Mouse (Mus musculus) neural tube, embryonic 14.5 days (tissue): ENCODE data around the gene Sbf1. TPM values are rescaled to one million over a fixed set of nuclear protein-coding genes. Genes with fewer than 3 reads are reported as not detected.

Source experiments
- ATAC-seq: fragments of 200-750 bp; cut with Nextera tagmentation; 2 replicates; pipeline ENCODE4 v1.8.0; 2017; ENCODE audit warnings: low read depth, mild to moderate bottlenecking, moderate TSS enrichment, moderate library complexity
- H3K27ac ChIP-seq: fragments of 300-500 bp; sonication (generic); 2 replicates; pipeline ENCODE4 v1.5.1; 2014; ENCODE audit warnings: low read depth, mild to moderate bottlenecking, control low read depth, low read length, moderate library complexity, mixed read lengths
- H3K27me3 ChIP-seq: fragments of 300-500 bp; sonication (generic); 2 replicates; pipeline ENCODE4 v1.6.1; 2014; ENCODE audit warnings: low read length; ENCODE audit not compliant: control insufficient read depth, insufficient read depth
- H3K36me3 ChIP-seq: fragments of 300-500 bp; sonication (generic); 2 replicates; pipeline ENCODE4 v1.6.1; 2014; ENCODE audit warnings: low read length, mixed read lengths; ENCODE audit not compliant: control insufficient read depth, insufficient read depth
- H3K4me1 ChIP-seq: fragments of 300-500 bp; sonication (generic); 2 replicates; pipeline ENCODE4 v1.6.1; 2014; ENCODE audit warnings: low read length; ENCODE audit not compliant: control insufficient read depth, insufficient read depth
- H3K4me2 ChIP-seq: fragments of 300-500 bp; sonication (generic); 2 replicates; pipeline ENCODE4 v1.6.1; 2014; ENCODE audit warnings: mild to moderate bottlenecking, low read depth, low read length, control low read depth
- H3K4me3 ChIP-seq: fragments of 300-500 bp; sonication (generic); 2 replicates; pipeline ENCODE4 v1.5.1; 2014; ENCODE audit warnings: low read depth, low read length, control low read depth, mixed read lengths
- H3K9ac ChIP-seq: fragments of 300-500 bp; sonication (generic); replicated peaks from 2 replicates; pipeline ENCODE4 v1.6.1; 2014; ENCODE audit warnings: low read depth, mild to moderate bottlenecking, control low read depth, low read length, mixed read lengths
- H3K9me3 ChIP-seq: fragments of 300-500 bp; sonication (generic); 2 replicates; pipeline ENCODE4 v1.6.1; 2016; ENCODE audit warnings: low read length; ENCODE audit not compliant: control insufficient read depth
- WGBS: fragments of 180-500 bp; shearing (Covaris S2); extraction: QIAGEN DNeasy Blood & Tissue Kit; methylation state at CpG from one replicate; pipeline ENCODE4 v1.1.7; 2014; 5-methylcytosine and 5-hydroxymethylcytosine counted together
- polyA plus RNA-seq: library from polyadenylated mRNA; unstranded; fragments of >200 nt; fragmentation: Nextera tagmentation; extraction: Ambion mirVana; gene quantifications from 2 replicates; pipeline ENCODE4 v1.2.1, GENCODE M21; 2014

Gene Sbf1
- polyA plus RNA-seq, 1 experiment from 2014 or later = 122 TPM

DNA sequence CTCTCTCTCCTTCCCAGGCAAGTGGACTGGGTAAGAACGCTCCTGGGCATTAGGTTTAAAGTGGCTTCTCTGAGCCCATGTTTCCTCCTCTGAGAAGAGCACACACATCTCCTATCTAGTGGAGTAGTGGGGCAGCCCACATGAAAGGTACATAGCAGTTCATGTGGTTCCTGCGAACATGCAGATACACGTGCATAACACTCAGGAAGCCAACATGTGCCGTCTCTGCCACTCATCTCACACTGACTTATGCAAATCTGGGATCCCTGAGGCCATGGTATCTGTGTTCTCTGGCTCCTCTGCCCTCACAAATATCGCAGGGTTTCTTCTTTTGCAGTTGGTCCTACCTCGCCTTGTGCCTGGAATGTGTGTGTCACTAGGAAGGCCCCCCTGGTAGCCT is 32.6 kb downstream of the Sbf1 start:
- Histone ChIP-seq H3K9me3 (no peaks in the 10 kb centered on the region), H3K4me1 (no peaks in the 10 kb centered on the region), H3K9ac (no peak overlapping the region), H3K27me3 (no peaks in the 10 kb centered on the region), H3K27ac (no peak overlapping the region), H3K4me3 (no peak overlapping the region), H3K4me2 (no peak overlapping the region), H3K36me3 (peaks cover 74% of the 10 kb centered on the region)
- WGBS = 81% methylated on average over 6 of the region's 6 CpGs
- ATAC-seq = no peak

DNA sequence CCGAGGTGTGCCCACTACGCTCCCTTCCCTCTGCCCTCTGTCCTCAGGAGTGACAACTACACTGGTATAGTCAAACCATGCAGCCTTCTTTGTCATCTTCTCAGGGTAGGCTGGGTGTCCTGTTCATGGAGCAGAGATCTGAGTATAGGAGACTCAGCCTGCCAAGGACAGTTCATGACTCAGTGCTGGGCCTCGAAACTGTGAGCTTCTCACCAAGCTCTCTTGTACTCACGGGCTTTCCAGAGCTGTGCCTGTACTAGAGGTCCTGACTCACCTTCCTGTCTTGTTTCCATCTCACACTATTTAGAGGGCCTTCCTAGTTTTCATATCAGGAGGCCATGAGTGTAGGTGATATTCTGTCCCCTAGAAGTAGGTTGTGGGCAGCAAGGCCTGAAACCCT is 37.7 kb downstream of the Sbf1 start:
- Histone ChIP-seq H3K27ac (no peak overlapping the region), H3K4me1 (no peaks in the 10 kb centered on the region), H3K27me3 (no peaks in the 10 kb centered on the region), H3K9me3 (no peaks in the 10 kb centered on the region), H3K36me3 (peaks cover 76% of the 10 kb centered on the region), H3K4me2 (no peak overlapping the region), H3K9ac (no peak overlapping the region), H3K4me3 (no peak overlapping the region)
- no peak for ATAC-seq
- WGBS = 98% methylated on average over 4 of the region's 4 CpGs

DNA sequence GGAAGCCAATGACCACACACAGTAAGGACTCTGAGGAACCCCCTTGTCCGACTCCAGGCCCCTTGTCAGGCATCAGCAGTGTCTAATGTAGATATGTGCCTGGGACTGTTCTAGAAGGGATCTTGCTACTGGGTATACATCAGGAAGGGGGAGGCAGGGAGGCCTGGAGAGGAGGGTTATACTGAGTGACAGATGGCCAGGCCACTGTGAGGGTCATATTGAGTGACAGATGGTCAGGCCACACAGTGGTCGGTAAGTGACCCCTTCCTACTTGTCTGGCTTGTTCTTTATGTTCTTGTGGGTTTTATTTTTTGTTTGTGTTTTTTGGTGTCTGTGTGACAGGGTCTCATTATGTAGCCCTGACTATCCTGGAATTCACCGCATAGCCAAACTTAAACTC is 39.6 kb downstream of the Sbf1 start:
- 71% methylated on average over 3 of the region's 3 CpGs for WGBS
- H3K27ac ChIP-seq = no peak overlapping the region
- peaks cover 63% of the 10 kb centered on the region for H3K36me3 ChIP-seq
- H3K27me3 ChIP-seq = no peaks in the 10 kb centered on the region
- H3K9ac ChIP-seq = no peak overlapping the region
- H3K4me1 ChIP-seq = no peaks in the 10 kb centered on the region
- ATAC-seq = no peak
- H3K4me3 ChIP-seq = no peak overlapping the region
- H3K4me2 ChIP-seq = no peak overlapping the region
- H3K9me3 ChIP-seq = no peaks in the 10 kb centered on the region

DNA sequence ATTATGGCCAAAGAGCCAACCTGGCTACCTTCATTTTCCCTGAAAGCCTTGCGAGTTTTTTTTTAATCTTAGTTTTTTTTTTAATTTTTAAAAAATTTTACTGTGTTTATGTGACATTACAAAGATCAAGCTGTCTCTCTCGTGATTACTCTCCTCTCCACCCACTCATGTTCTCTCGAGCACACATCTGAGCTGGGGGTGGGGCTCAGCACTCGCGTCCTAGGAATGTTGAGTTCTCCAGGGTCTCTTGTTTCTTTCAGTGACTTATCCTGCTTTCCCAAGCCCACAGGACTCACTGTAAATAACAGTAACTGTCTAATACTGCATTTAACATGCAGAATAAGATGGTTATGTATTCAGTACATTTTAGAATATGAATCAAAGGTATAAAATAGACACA is 50.6 kb downstream of the Sbf1 start:
- Histone ChIP-seq H3K4me2 (no peak overlapping the region), H3K4me1 (no peaks in the 10 kb centered on the region), H3K27ac (no peak overlapping the region), H3K4me3 (no peak overlapping the region), H3K36me3 (peaks cover 51% of the 10 kb centered on the region), H3K9me3 (no peaks in the 10 kb centered on the region), H3K9ac (no peak overlapping the region), H3K27me3 (no peaks in the 10 kb centered on the region)
- no peak for ATAC-seq
- WGBS = 83% methylated on average over 5 of the region's 5 CpGs

DNA sequence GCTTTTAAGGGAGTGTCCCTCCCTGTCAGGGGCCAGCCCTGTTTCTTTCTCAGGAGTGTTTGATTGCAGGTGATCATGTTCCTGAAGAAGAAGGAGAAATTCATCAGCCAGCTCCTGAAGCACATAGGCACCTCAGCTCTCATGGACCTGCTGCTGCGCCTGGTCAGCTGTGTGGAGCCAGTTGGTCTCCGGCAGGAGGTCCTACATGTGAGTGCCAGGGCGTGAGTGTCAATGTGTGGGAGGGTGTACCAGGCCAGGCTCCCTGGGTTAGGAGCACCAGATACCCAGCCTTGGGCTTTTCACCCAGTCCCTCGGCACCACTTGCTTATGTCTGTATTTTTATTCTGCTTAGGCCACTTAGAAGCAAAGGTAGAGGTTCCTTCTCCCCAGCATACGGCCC is 56.1 kb downstream of the Sbf1 start:
- H3K27me3 ChIP-seq = no peaks in the 10 kb centered on the region
- H3K9ac ChIP-seq = no peak overlapping the region
- H3K27ac ChIP-seq = no peak overlapping the region
- peaks cover 42% of the 10 kb centered on the region for H3K36me3 ChIP-seq
- ATAC-seq = no peak
- WGBS = 98% methylated on average over 5 of the region's 5 CpGs
- H3K4me2 ChIP-seq = no peak overlapping the region
- no peak overlapping the region for H3K4me3 ChIP-seq
- H3K4me1 ChIP-seq = no peaks in the 10 kb centered on the region
- no peaks in the 10 kb centered on the region for H3K9me3 ChIP-seq

DNA sequence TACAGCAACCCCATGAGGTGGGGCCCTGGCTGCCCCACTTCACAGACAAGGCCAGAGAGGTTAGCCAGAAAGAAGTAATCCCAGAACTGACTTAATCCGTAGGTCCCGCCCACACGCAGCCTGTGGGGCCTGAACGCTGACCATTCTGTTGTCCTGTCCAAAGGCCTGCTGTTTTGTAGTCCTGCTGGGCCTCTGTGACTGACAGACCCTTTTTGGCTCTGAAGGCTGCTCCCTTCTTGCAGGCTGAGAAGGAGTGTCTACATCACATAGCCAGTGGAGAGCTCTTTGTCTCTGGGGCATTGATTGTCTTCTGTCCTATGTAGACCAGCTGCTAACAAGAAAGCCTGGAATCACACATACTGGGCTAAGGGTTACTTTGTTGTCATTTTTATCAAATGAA is 59.8 kb downstream of the Sbf1 start:
- no peaks in the 10 kb centered on the region for H3K9me3 ChIP-seq
- no peak overlapping the region for H3K27ac ChIP-seq
- ATAC-seq = no peak
- H3K27me3 ChIP-seq = no peaks in the 10 kb centered on the region
- H3K9ac ChIP-seq = no peak overlapping the region
- H3K4me3 ChIP-seq = no peak overlapping the region
- whole genome bisulfite sequencing = 49% methylated on average over 4 of the region's 4 CpGs
- H3K36me3 ChIP-seq = peaks cover 44% of the 10 kb centered on the region
- no peak overlapping the region for H3K4me2 ChIP-seq
- H3K4me1 ChIP-seq = no peaks in the 10 kb centered on the region

DNA sequence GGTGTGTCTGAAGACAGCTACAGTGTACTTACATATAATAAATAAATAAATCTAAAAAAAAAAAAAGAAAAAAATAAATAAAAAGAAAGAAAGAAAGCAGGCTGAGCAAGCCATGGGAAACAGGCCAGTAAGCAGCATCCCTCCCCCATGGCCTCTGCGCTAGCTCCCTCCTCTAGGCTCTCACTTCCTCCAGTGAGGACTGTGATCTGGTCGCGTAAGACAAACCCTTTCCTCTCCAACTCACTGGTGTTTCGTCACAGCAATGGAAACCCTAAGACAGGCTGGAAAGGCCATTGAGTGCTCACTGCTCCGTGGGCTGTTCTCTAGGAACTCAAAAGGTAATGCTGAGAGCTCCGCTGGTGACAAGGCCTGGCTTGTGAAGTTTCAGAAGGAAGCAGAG is 66.0 kb downstream of the Sbf1 start:
- no peak overlapping the region for H3K4me2 ChIP-seq
- no peak overlapping the region for H3K4me3 ChIP-seq
- no peaks in the 10 kb centered on the region for H3K27me3 ChIP-seq
- no peaks in the 10 kb centered on the region for H3K4me1 ChIP-seq
- peaks cover 32% of the 10 kb centered on the region for H3K36me3 ChIP-seq
- H3K9me3 ChIP-seq = no peaks in the 10 kb centered on the region
- ATAC-seq = no peak
- H3K9ac ChIP-seq = no peak overlapping the region
- no peak overlapping the region for H3K27ac ChIP-seq
- WGBS = 89% methylated on average over 6 of the region's 6 CpGs

DNA sequence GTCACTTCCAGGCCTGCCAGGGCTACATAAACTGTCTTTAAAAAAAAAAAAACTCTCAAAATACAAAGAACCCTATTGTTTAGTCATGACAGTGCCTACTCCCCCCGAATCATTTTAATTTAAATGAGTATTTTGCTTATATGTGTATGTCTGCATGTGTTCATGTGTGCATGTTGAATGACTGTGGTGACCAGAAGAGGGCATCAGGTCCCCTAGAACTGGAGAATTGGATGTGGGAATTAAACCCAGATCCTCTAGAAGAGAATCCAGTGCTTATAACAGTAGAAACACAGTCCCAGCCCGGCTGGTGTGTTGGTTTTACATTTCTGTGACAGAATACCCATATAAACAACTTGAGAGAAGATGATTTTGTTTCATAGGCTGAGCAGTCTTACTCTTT is 74.1 kb downstream of the Sbf1 start:
- Histone ChIP-seq H3K4me1 (no peaks in the 10 kb centered on the region), H3K36me3 (peaks cover 35% of the 10 kb centered on the region), H3K4me3 (no peak overlapping the region), H3K9me3 (no peaks in the 10 kb centered on the region), H3K27ac (no peak overlapping the region), H3K9ac (no peak overlapping the region), H3K4me2 (no peak overlapping the region), H3K27me3 (no peaks in the 10 kb centered on the region)
- no peak for ATAC-seq
- WGBS = 75% methylated on average over 2 of the region's 2 CpGs

DNA sequence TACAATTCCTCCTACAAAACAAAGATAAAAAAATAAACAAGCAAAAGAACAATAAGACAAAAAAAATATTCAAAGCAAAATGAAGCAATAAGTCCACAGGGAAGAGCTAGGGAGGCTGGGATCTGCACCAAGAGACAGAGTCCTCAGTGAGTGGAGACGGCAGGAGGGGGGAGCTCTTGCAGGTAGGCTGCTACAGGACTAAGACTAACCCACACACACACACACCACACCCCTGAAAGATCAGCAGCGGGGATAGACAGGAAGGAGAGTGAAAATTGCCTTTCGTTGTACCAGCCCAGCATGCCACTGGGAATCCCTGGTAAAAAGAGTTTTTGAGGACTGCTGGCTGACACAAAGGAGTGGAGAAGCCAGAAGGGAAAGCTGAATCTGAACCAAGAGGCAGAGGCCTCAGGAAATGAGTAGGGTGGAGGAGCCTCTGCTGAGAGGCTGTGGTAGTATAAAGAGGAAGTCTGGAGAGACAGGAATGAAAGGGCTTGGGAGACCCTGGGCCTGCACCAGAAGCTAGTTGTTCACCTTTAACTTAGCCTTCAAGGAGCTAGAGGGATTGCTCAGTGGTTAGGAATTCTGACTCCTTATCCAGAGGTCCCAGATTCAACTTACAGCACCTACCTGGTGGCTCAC is 75.2 kb downstream of the Sbf1 start:
- H3K9me3 ChIP-seq = no peaks in the 10 kb centered on the region
- H3K4me1 ChIP-seq = no peaks in the 10 kb centered on the region
- 65% methylated on average over 3 of the region's 3 CpGs for WGBS
- H3K27me3 ChIP-seq = no peaks in the 10 kb centered on the region
- no peak overlapping the region for H3K9ac ChIP-seq
- H3K27ac ChIP-seq = no peak overlapping the region
- H3K4me3 ChIP-seq = no peak overlapping the region
- peaks cover 32% of the 10 kb centered on the region for H3K36me3 ChIP-seq
- no peak overlapping the region for H3K4me2 ChIP-seq
- ATAC-seq = no peak
